Mouse (Mus musculus) neural tube, embryonic 15.5 days (tissue): ENCODE data around the gene Tnnt1. TPM values are rescaled to one million over a fixed set of nuclear protein-coding genes. Genes with fewer than 3 reads are reported as not detected.

Experiments
- ATAC-seq: fragments of 200-750 bp; cut with Nextera tagmentation; 2 replicates; pipeline ENCODE4 v1.8.0; 2017; ENCODE audit warnings: mild to moderate bottlenecking, moderate TSS enrichment, moderate library complexity; ENCODE audit not compliant: low FRiP score
- H3K27ac ChIP-seq: fragments of 300-500 bp; sonication (generic); replicated peaks from 2 replicates; pipeline ENCODE4 v1.5.1; 2015; ENCODE audit warnings: mild to moderate bottlenecking, inconsistent platforms
- H3K27me3 ChIP-seq: fragments of 300-500 bp; sonication (generic); replicated peaks from 2 replicates; pipeline ENCODE4 v1.6.1; 2015; ENCODE audit warnings: inconsistent platforms
- H3K36me3 ChIP-seq: fragments of 300-500 bp; sonication (generic); 2 replicates; pipeline ENCODE4 v1.6.1; 2015; ENCODE audit warnings: inconsistent platforms
- H3K4me1 ChIP-seq: fragments of 300-500 bp; sonication (generic); 2 replicates; pipeline ENCODE4 v1.6.1; 2015; ENCODE audit warnings: inconsistent platforms
- H3K4me2 ChIP-seq: fragments of 300-500 bp; sonication (generic); 2 replicates; pipeline ENCODE4 v1.6.1; 2015; ENCODE audit warnings: inconsistent platforms, mild to moderate bottlenecking, moderate library complexity
- H3K4me3 ChIP-seq: fragments of 300-500 bp; sonication (generic); replicated peaks from 2 replicates; pipeline ENCODE4 v1.5.1; 2015; ENCODE audit warnings: mild to moderate bottlenecking, inconsistent platforms
- H3K9ac ChIP-seq: fragments of 300-500 bp; sonication (generic); replicated peaks from 2 replicates; pipeline ENCODE4 v1.6.1; 2015; ENCODE audit warnings: mild to moderate bottlenecking, inconsistent platforms
- H3K9me3 ChIP-seq: fragments of 300-500 bp; sonication (generic); replicated peaks from 2 replicates; pipeline ENCODE4 v1.6.1; 2016; ENCODE audit warnings: inconsistent platforms
- WGBS: fragments of 180-500 bp; shearing (Covaris S2); methylation state at CpG from one replicate; pipeline ENCODE4 v1.1.7; 2015; ENCODE audit warnings: mixed read lengths; 5-methylcytosine and 5-hydroxymethylcytosine counted together
- polyA plus RNA-seq: library from polyadenylated mRNA; unstranded; fragments of >200 nt; fragmentation: Nextera tagmentation; extraction: Ambion mirVana; gene quantifications from 2 replicates; pipeline ENCODE4 v1.2.1, GENCODE M21; 2015

Gene Tnnt1
- 22.8 and 29.5 TPM in 2 replicates for polyA plus RNA-seq

GRCm38 (mm10) chr7:4516332-4517050 is at the start of gene Tnnt1:
TSS of gene Tnnt1 (minus strand) at chr7:4516382.
- 14% methylated on average over 4 of the region's 4 CpGs for WGBS
- Histone ChIP-seq H3K27me3 (peaks cover 7% of the 10 kb centered on the region), H3K4me1 (peaks cover 9% of the 10 kb centered on the region), H3K36me3 (no peaks in the 10 kb centered on the region), H3K4me2 (no peak within 1 kb of the TSS), H3K4me3 (no peak within 1 kb of the TSS), H3K9me3 (no peaks in the 10 kb centered on the region), H3K9ac (no peak within 1 kb of the TSS), H3K27ac (no peak within 1 kb of the TSS)
- no peak for ATAC-seq

- H3K9me3 ChIP-seq = no peaks in the 10 kb centered on the region
- no peaks in the 10 kb centered on the region for H3K4me1 ChIP-seq
- no peaks in the 10 kb centered on the region for H3K36me3 ChIP-seq
- 96% methylated on average over 3 of the region's 3 CpGs for WGBS
- no peaks in the 10 kb centered on the region for H3K27me3 ChIP-seq
- no peak overlapping the region for H3K9ac ChIP-seq
- ATAC-seq = no peak
- no peak overlapping the region for H3K27ac ChIP-seq
- H3K4me2 ChIP-seq = no peak overlapping the region
- no peak overlapping the region for H3K4me3 ChIP-seq
Measured at GRCm38 (mm10) chr7:4562660-4563059, 46.5 kb upstream of the Tnnt1 start.

- no peaks in the 10 kb centered on the region for H3K27me3 ChIP-seq
- 68% methylated on average over 6 of the region's 6 CpGs for WGBS
- H3K36me3 ChIP-seq = no peaks in the 10 kb centered on the region
- peak overlapping the region; percentile 42; the same call in 1 of the 2 replicates for H3K27ac ChIP-seq
- 0 out of 2 replicates have a peak overlapping the region, but pooled peaks have one; percentile 10 for H3K4me3 ChIP-seq
- H3K4me2 ChIP-seq = peak overlapping the region; percentile 49
- ATAC-seq = peak; percentile 32
- H3K4me1 ChIP-seq = no peaks in the 10 kb centered on the region
- H3K9me3 ChIP-seq = no peaks in the 10 kb centered on the region
- H3K9ac ChIP-seq = 0 out of 2 replicates have a peak overlapping the region, but pooled peaks have one; percentile 26
Measured at GRCm38 (mm10) chr7:4557167-4557560, 41.0 kb upstream of the Tnnt1 start.

- ATAC-seq = peak; percentile 96
- Histone ChIP-seq H3K27ac (peak overlapping the region; percentile 42; the same call in 1 of the 2 replicates), H3K9ac (0 out of 2 replicates have a peak overlapping the region, but pooled peaks have one; percentile 26), H3K4me3 (peak overlapping the region; percentile 15), H3K9me3 (no peaks in the 10 kb centered on the region), H3K4me2 (peak overlapping the region; percentile 49), H3K27me3 (no peaks in the 10 kb centered on the region), H3K36me3 (no peaks in the 10 kb centered on the region), H3K4me1 (no peaks in the 10 kb centered on the region)
- 22% methylated on average over 15 of the region's 15 CpGs for WGBS
Measured at GRCm38 (mm10) chr7:4556256-4557166, 40.3 kb upstream of the Tnnt1 start.

- Histone ChIP-seq H3K27me3 (no peaks in the 10 kb centered on the region), H3K9me3 (no peaks in the 10 kb centered on the region), H3K4me2 (peak within 1 kb of the TSS; percentile 74), H3K36me3 (peaks cover 13% of the 10 kb centered on the region; the same call in 1 of the 2 replicates), H3K9ac (peak within 1 kb of the TSS; percentile 62), H3K4me1 (peaks cover 17% of the 10 kb centered on the region), H3K27ac (peak within 1 kb of the TSS; percentile 95), H3K4me3 (peak within 1 kb of the TSS; percentile 60)
- ATAC-seq = peak; percentile 90
- WGBS = 5% methylated on average over 33 of the region's 33 CpGs
Measured at GRCm38 (mm10) chr7:4547221-4547641, 31.0 kb upstream of the Tnnt1 start, which contains the start of gene Syt5. TSS of gene Syt5 (minus strand) at chr7:4547541.

GRCm38 (mm10) chr7:4546591-4547131 is 30.5 kb upstream of the Tnnt1 start:
- H3K4me1 ChIP-seq = peaks cover 17% of the 10 kb centered on the region
- H3K36me3 ChIP-seq = peaks cover 19% of the 10 kb centered on the region
- peak; percentile 90 for ATAC-seq
- H3K4me3 ChIP-seq = peak overlapping the region; percentile 60
- H3K4me2 ChIP-seq = peak overlapping the region; percentile 74
- under 1% methylated on average over 26 of the region's 26 CpGs for WGBS
- H3K27me3 ChIP-seq = no peaks in the 10 kb centered on the region
- H3K27ac ChIP-seq = peak overlapping the region; percentile 95
- peak overlapping the region; percentile 62 for H3K9ac ChIP-seq
- H3K9me3 ChIP-seq = no peaks in the 10 kb centered on the region

- ATAC-seq = peak; percentile 6; the same call in 1 of the 2 replicates
- H3K4me3 ChIP-seq = peak overlapping the region; percentile 60
- 69% methylated on average over 15 of the region's 15 CpGs for WGBS
- H3K36me3 ChIP-seq = peaks cover 25% of the 10 kb centered on the region
- peak overlapping the region; percentile 74 for H3K4me2 ChIP-seq
- H3K9me3 ChIP-seq = no peaks in the 10 kb centered on the region
- H3K27me3 ChIP-seq = no peaks in the 10 kb centered on the region
- H3K27ac ChIP-seq = peak overlapping the region; percentile 95
- peaks cover 17% of the 10 kb centered on the region for H3K4me1 ChIP-seq
- peak overlapping the region; percentile 62 for H3K9ac ChIP-seq
Measured at GRCm38 (mm10) chr7:4546050-4546449, 29.9 kb upstream of the Tnnt1 start.

- 44% methylated on average over 17 of the region's 17 CpGs for WGBS
- peaks cover 44% of the 10 kb centered on the region for H3K36me3 ChIP-seq
Measured at GRCm38 (mm10) chr7:4542013-4542412, 25.8 kb upstream of the Tnnt1 start.

GRCm38 (mm10) chr7:4541344-4541743 is 25.2 kb upstream of the Tnnt1 start:
- Histone ChIP-seq H3K27ac (no peak overlapping the region), H3K9ac (no peak overlapping the region), H3K9me3 (no peaks in the 10 kb centered on the region), H3K4me1 (peaks cover 12% of the 10 kb centered on the region), H3K27me3 (no peaks in the 10 kb centered on the region), H3K4me3 (no peak overlapping the region), H3K4me2 (no peak overlapping the region), H3K36me3 (peaks cover 44% of the 10 kb centered on the region)
- ATAC-seq = no peak
- 68% methylated on average over 5 of the region's 5 CpGs for WGBS

More at GRCm38 (mm10) chr7:4542013-4542412, 25.8 kb upstream of the Tnnt1 start:
- H3K4me2 ChIP-seq = no peak overlapping the region
- peaks cover 13% of the 10 kb centered on the region for H3K4me1 ChIP-seq
- no peak overlapping the region for H3K9ac ChIP-seq
- ATAC-seq = no peak
- H3K4me3 ChIP-seq = no peak overlapping the region
- H3K27ac ChIP-seq = no peak overlapping the region
- H3K27me3 ChIP-seq = no peaks in the 10 kb centered on the region
- H3K9me3 ChIP-seq = no peaks in the 10 kb centered on the region

GRCm38 (mm10) chr7:4539019-4539418 is 22.8 kb upstream of the Tnnt1 start:
- no peaks in the 10 kb centered on the region for H3K9me3 ChIP-seq
- 86% methylated on average over 2 of the region's 2 CpGs for WGBS
- H3K4me3 ChIP-seq = no peak overlapping the region
- no peaks in the 10 kb centered on the region for H3K4me1 ChIP-seq
- ATAC-seq = no peak
- no peak overlapping the region for H3K27ac ChIP-seq
- H3K36me3 ChIP-seq = peaks cover 44% of the 10 kb centered on the region
- no peak overlapping the region for H3K9ac ChIP-seq
- no peak overlapping the region for H3K4me2 ChIP-seq
- no peaks in the 10 kb centered on the region for H3K27me3 ChIP-seq

- Histone ChIP-seq H3K9me3 (no peaks in the 10 kb centered on the region), H3K27ac (no peak overlapping the region), H3K4me3 (no peak overlapping the region), H3K9ac (no peak overlapping the region), H3K4me1 (0 out of 2 replicates have a peak, but pooled peaks cover 1% of the 10 kb centered on the region), H3K36me3 (peaks cover 31% of the 10 kb centered on the region), H3K4me2 (no peak overlapping the region), H3K27me3 (peaks cover under 1% of the 10 kb centered on the region; the same call in 1 of the 2 replicates)
- 46% methylated on average over 4 of the region's 4 CpGs for WGBS
- no peak for ATAC-seq
Measured at GRCm38 (mm10) chr7:4537181-4537580, 21.0 kb upstream of the Tnnt1 start.
